Mouse (Mus musculus) adrenal gland, adult 18-20 months (tissue): ENCODE data around the gene Drd4. TPM values are rescaled to one million over a fixed set of nuclear protein-coding genes. Genes with fewer than 3 reads are reported as not detected.
"Not testable (repeated sequence)": the region's sequence is repeated elsewhere in the genome, so short reads cannot be mapped to it uniquely, and the experiment has no call there.

Experiments used
- DNase-seq, 2 experiments: peaks; one replicate each; pipeline ENCODE4 v3.0.0; 2021 to 2022; ENCODE audit warnings: low spot score in 2 of 2
- long read RNA-seq, 2 experiments: library from polyadenylated mRNA; stranded (forward); transcript quantifications; one replicate each; pipeline ENCODE4 v2.0.0; 2021
- total RNA-seq, 2 experiments: library from RNA; stranded (reverse); gene quantifications; 1 replicate in 1 of 2; 2 replicates in 1 of 2; pipeline ENCODE4 v1.2.3; 2021

The Drd4 gene
- total RNA-seq, result under 1 TPM; 0.19 to 0.27 TPM
- long read RNA-seq, experiment 1, result 0 reads
- long read RNA-seq, experiment 2, result 0 reads

DNA sequence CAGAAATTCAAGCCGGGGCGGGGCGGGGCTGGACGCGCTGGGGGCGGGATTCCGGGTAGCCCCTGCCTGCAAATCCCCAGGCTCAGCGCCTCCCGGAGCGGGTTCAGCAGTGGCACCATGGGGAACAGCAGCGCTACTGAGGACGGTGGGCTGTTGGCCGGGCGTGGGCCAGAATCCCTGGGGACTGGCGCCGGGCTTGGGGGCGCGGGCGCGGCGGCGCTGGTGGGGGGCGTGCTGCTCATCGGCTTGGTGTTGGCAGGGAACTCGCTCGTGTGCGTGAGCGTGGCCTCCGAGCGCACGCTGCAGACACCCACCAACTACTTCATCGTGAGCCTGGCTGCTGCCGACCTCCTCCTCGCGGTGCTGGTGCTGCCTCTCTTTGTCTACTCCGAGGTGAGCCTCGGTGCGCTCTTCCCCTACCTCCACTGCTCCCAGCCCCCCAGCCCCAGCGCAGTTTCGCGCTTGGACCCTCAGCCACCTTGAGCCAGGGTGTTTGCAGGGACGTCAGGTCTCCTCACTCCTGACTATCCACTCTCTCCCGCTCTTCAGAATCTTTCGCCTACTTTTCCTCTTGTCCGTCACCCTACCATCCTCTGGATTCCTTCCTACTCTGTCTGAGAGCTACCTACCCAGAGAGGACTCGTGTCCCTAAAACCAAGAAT lies at the start of gene Drd4:
Gene Drd4, plus strand, starts transcription at position 86 of the 662 bp plus-strand sequence.
- DNase-seq, result no peak

GRCm38 (mm10) chr7:141250486-141250885 lies 41.3 kb upstream of the Drd4 start:
- not testable (repeated sequence) for DNase-seq

DNA sequence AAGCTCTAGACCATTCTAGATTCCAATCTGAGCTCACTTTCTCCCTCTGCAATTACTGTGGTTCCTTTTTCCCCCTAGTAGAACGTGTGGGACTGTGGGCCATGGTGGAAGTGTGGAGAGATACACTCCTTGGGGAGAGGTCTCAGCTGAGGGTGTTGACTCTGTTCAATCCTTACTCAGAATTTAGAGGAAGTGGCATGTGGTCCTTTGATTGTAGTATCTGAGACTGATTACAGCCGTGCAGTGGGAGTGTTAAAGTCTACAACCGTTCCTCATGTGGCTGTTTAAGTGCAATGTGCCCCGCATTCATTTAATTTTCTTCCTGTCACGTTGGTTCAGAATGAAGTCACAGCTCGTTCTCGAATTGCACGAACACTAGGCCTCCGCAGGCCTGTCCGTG lies 35.6 kb upstream of the Drd4 start:
- DNase-seq, result no peak

DNA sequence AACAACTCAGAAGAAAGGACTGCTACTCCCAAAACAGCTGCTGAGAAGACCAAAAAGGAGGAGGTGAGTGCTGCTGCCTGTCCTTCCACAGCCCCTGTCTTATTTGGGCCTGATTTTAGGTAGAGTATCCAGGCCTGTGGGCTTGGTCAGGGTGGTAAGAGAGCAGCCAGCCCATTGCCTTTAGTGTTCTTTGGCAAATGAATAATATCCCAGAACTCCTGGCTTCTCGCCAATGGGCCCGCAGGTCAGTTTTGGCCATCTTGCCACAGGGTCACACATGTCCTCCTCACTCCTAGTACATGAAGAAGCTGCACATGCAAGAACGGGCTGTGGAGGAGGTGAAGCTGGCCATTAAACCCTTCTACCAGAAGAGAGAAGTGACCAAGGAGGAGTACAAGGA lies 30.3 kb upstream of the Drd4 start:
- DNase-seq, result no peak

DNA sequence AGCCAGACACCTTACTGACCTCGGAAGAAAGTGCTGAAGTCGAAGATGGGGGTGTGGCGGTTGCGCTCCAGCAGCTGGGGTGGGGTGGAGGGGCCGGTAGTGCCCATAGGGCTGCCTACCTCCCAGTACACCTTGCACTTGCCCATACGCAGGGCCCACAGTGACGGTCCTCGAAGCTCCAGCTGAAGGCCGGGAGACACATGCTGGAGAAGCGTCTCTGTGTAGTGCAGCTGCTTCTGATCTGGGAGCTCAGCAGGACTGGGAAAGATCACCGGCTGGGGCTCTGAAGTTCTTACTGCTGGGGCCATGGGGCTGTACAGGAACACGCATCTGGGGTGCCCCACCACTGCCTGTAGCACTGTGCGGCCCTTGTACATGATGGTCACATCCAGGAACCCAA lies 28.2 kb upstream of the Drd4 start:
- no peak for DNase-seq

DNA sequence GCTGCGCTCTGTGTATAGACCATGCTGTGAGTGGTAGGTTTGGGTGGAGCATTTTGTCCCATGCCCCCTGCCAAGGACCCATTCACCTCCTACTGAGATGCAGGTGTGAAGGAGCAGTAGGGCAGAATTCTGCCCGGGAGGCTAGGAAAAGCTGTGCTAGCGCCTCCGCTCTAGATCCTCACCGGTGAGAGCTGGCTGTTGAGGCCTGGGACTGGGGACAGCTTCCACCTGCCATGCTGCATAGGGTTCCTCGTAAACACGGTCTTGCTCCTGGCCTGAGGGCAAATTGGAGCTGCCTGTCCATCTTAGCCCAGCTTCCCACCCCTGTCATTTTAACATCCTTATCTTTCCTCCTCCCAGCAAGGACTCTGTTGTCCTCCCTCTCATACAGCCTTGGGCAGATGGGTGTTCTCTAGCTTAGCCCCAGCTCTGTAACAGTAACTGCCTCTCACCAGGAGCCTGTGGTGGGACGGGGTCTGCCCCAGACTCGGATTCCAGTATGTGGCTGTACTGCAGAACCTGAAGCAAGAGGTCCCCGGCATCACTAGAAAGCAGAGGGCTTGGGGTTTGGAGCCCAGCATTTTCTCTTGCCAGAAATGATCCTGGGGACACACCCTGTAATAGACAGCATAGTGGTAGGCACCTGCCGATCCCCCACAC lies 27.6 kb upstream of the Drd4 start:
- no peak for DNase-seq

GRCm38 (mm10) chr7:141264761-141265410 lies 26.9 kb upstream of the Drd4 start:
- DNase-seq, result peak; percentile 40 to 45

DNA sequence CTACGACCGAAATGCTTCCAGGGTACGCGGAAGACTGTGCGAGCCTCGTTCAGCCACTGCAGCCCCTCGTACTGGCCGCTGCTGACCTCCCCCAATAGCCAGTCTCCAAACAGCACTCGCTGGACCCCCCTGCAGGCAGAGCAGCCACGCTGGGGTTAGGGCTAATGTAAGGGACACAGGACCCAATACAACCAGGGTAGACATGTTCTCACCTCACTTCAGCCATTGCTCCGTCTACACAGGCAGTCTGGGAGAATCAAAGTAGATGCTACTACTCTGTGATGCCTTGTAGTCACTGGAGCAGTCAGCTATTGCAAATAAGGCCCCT lies 26.4 kb upstream of the Drd4 start:
- no peak for DNase-seq

GRCm38 (mm10) chr7:141265739-141266561 lies 25.9 kb upstream of the Drd4 start, which contains the start of gene Irf7:
Gene Irf7 (minus strand): TSS chr7:141266481.
- peak; percentile 61 to 65 for DNase-seq

GRCm38 (mm10) chr7:141268466-141269272 lies 23.1 kb upstream of the Drd4 start:
- DNase-seq, result no peak

DNA sequence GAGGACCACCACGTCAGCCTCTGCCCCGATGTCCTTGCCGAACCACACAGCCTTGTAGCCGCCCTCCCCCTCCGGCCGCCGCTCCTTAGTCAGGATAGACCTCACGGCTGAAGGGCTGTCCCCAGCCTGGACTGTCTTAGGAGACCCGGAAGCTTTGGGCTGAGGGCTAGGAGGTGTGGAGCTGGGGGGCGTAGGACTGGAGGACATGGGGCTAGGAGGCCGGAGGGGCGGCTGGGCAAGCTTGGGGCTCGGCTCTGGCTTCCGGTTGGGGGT lies 22.6 kb upstream of the Drd4 start:
- DNase-seq, result no peak

GRCm38 (mm10) chr7:141270631-141271030 lies 21.2 kb upstream of the Drd4 start:
- DNase-seq, result no peak

- DNase-seq, result no peak
Observed at GRCm38 (mm10) chr7:141275356-141275755, 16.4 kb upstream of the Drd4 start.

- DNase-seq, result no peak
Observed at GRCm38 (mm10) chr7:141276546-141276945, 15.3 kb upstream of the Drd4 start, which contains the start of gene Cdhr5. Gene Cdhr5 (minus strand): TSS chr7:141276786.

DNA sequence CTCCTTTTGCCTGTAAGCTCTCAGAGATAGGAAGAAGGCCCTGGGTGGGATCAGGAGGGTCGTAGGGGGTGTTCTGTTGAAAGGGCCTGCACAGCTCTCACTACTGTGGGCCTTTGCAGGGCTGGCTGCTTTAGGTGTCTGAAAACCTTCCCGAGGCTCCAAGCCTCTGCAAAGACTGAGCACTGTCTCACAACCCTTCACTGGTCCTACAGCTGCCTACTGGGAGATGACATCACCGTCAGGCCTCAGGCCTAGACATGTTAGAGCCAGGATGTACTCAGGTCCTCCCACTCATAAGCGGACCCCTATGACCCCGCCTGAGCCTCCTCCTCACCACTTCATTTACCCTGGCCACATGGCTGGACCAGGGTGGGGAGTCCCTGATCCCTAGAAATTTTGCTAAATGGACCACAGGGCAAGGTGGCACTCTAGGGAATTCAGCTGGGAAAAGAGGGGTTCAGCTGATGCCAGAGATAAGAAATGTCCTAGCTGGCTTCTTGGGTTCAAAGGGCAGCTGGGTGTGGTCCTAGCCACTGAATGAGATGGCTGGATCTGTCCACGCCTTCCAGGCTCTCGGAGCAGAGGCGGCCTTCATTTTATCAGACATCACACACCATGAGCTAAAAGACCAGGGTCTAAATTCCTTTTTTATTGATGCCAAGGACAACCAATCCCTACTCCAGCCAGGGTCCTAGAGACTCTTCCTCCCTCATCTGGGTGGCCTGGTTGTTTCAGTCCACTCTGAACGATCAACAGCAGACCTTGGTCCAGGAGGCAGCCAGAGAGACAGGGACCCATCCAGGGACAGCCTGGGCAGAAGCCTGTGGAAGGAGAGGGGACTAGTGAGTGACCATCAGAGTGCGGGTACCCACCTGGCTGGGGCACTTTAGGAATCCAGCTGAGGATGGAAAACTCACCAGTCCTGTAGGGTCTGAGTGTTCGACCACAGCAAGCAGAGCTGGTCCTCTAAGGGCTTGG lies 13.8 kb upstream of the Drd4 start:
- no peak for DNase-seq

- no peak for DNase-seq
Observed at GRCm38 (mm10) chr7:141278766-141279590, 12.8 kb upstream of the Drd4 start, which contains the start of gene Sct. Gene Sct (minus strand): TSS chr7:141279133.

- no peak for DNase-seq
Observed at GRCm38 (mm10) chr7:141281442-141281841, 10.4 kb upstream of the Drd4 start.

DNA sequence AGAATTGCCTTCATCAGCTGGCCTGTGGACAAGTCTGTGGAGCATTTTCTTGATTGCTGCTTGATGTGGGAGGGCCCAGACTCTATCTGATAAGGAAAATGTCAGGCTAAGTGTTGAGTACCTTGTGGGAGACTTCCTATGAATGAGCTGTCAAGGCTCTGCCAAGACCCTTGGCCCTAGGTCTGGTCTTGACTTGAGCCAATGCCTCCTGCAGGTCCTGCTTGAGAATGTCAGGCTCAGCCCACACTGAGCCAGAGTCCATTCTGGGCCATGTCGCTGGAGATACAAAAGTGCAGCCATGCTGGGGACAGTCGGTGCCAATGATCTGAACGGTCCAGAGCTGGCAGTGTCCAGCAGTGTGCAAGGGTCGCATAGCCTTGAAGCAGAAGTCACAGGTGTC lies 9.1 kb upstream of the Drd4 start:
- no peak for DNase-seq

DNA sequence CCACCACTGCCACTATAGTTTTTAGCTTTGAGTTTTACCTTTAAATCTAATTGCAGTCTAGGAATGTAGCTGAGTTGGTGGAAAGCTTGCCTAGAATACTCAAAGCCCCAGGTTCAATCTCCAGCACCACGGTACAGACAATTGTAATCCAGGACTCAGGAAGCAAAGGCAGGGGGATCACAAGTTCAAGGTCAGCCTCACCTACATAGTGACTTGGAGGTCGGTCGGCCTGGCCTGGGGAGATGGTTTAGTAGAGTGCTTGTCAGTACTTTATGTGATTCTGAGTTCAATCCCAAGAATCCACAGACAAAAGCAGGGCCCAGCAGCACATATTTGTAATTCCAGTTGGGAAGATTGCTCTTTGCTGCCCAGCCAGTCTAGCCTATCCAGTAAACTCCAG lies 3.8 kb upstream of the Drd4 start:
- no peak for DNase-seq
